Mouse (Mus musculus): Measurements from ENCODE around the gene Gm3336.
A peak's percentile ranks its signal among the peaks of the same experiment; 100 is the strongest.

The Gm3336 gene

GRCm38 (mm10) chr8:70718297-70718696 is at the start of gene Gm3336:
Gene Gm3336 (plus strand): TSS chr8:70718543.
- DNase-seq (ENCODE audit: low read depth) = peak; percentile 51

GRCm38 (mm10) chr8:70671615-70672324 is 46.6 kb upstream of the Gm3336 start:
- no peak for DNase-seq (ENCODE audit: low read depth)

GRCm38 (mm10) chr8:70672325-70673078 is 45.8 kb upstream of the Gm3336 start:
- DNase-seq (ENCODE audit: low read depth) = peak; percentile 62

GRCm38 (mm10) chr8:70673079-70673856 is 45.1 kb upstream of the Gm3336 start, which contains the start of gene Lsm4:
Gene Lsm4 (plus strand): TSS chr8:70673248.
- peak; percentile 100 for DNase-seq (ENCODE audit: low read depth)

GRCm38 (mm10) chr8:70674109-70674508 is 44.2 kb upstream of the Gm3336 start:
- DNase-seq (ENCODE audit: low read depth) = no peak

- peak; percentile 48 for DNase-seq (ENCODE audit: low read depth)
These were observed 43.6 kb upstream of the Gm3336 start for GRCm38 (mm10) chr8:70674716-70675115.

GRCm38 (mm10) chr8:70675336-70675735 is 43.0 kb upstream of the Gm3336 start:
- DNase-seq (ENCODE audit: low read depth) = peak; percentile 79

GRCm38 (mm10) chr8:70677451-70678080 is 40.8 kb upstream of the Gm3336 start:
- no peak for DNase-seq (ENCODE audit: low read depth)

GRCm38 (mm10) chr8:70678679-70679078 is 39.7 kb upstream of the Gm3336 start:
- no peak for DNase-seq (ENCODE audit: low read depth)

- DNase-seq (ENCODE audit: low read depth) = peak; percentile 33
These were observed 38.9 kb upstream of the Gm3336 start for GRCm38 (mm10) chr8:70679404-70679803.

GRCm38 (mm10) chr8:70680039-70680438 is 38.3 kb upstream of the Gm3336 start:
- no peak for DNase-seq (ENCODE audit: low read depth)

- no peak for DNase-seq (ENCODE audit: low read depth)
These were observed 36.9 kb upstream of the Gm3336 start for GRCm38 (mm10) chr8:70681410-70681809.

GRCm38 (mm10) chr8:70682193-70682592 is 36.1 kb upstream of the Gm3336 start:
- peak; percentile 65 for DNase-seq (ENCODE audit: low read depth)

GRCm38 (mm10) chr8:70682692-70683091 is 35.7 kb upstream of the Gm3336 start:
- DNase-seq (ENCODE audit: low read depth) = peak; percentile 62

- DNase-seq (ENCODE audit: low read depth) = no peak
These were observed 34.1 kb upstream of the Gm3336 start for GRCm38 (mm10) chr8:70684291-70684690.

GRCm38 (mm10) chr8:70687576-70687975 is 30.8 kb upstream of the Gm3336 start:
- no peak for DNase-seq (ENCODE audit: low read depth)

GRCm38 (mm10) chr8:70688136-70688535 is 30.2 kb upstream of the Gm3336 start:
- DNase-seq (ENCODE audit: low read depth) = no peak

- no peak for DNase-seq (ENCODE audit: low read depth)
These were observed 28.4 kb upstream of the Gm3336 start for GRCm38 (mm10) chr8:70689892-70690390.

GRCm38 (mm10) chr8:70691230-70691629 is 27.1 kb upstream of the Gm3336 start:
- no peak for DNase-seq (ENCODE audit: low read depth)

- no peak for DNase-seq (ENCODE audit: low read depth)
These were observed 26.6 kb upstream of the Gm3336 start for GRCm38 (mm10) chr8:70691727-70692231.

GRCm38 (mm10) chr8:70693636-70694035 is 24.7 kb upstream of the Gm3336 start:
- no peak for DNase-seq (ENCODE audit: low read depth)
